Mouse (Mus musculus): ENCODE measurements around the gene AC109138.7. TPM values are rescaled to one million over a fixed set of nuclear protein-coding genes. Genes with fewer than 3 reads are reported as not detected.

AC109138.7 gene
- total and polyA plus RNA-seq, 3 experiments: not detected

GRCm38 (mm10) chr19:4201291-4201909, 12.8 kb upstream of the AC109138.7 start, which contains the start of gene Rad9a:
Rad9a (minus strand) TSS chr19:4201662.
- dilution Hi-C loops (cut with MboI; ENCODE audit: extremely low pct_ligation_motif_present, extremely low pct_unique_long_range_greater_than_20kb, low sequenced_read_pairs): no loop called here
- Histone ChIP-seq H3K4me1 (ENCODE audit: control insufficient read depth in 1 of 2, insufficient read depth in 2 of 2) (peaks cover 15 to 59% of the 10 kb centered on the region in 2 experiments), H3K79me2 (replicated peaks; ENCODE audit: control insufficient read depth, extremely low read depth, insufficient read depth, poor library complexity, severe bottlenecking) (peaks cover 12% of the 10 kb centered on the region; the same call in 1 of the 2 replicates), H3K9me3 (replicated peaks; ENCODE audit: low read length) (no peaks in the 10 kb centered on the region), H3K9ac (ENCODE audit: insufficient read depth, low read depth) (peak within 1 kb of the TSS; percentile 70), H3K4me2 (ENCODE audit: insufficient read depth, low read depth, poor library complexity, severe bottlenecking) (peak within 1 kb of the TSS; percentile 44), H3K27ac (ENCODE audit: insufficient read depth, low read depth) (peak within 1 kb of the TSS; percentile 48), H3K36me3 (replicated peaks in 1 of 2; ENCODE audit: control insufficient read depth in 1 of 2, insufficient read depth in 1 of 2, low read length in 1 of 2) (peaks cover 26 to 42% of the 10 kb centered on the region in 2 experiments), H3K27me3 (replicated peaks) (peaks cover 5% of the 10 kb centered on the region), H3K4me3 (replicated peaks in 1 of 3; ENCODE audit: low read depth in 2 of 3, low read length in 2 of 3, poor library complexity in 1 of 3) (peak within 1 kb of the TSS; percentile 67 to 82 (median 76))
- peak; percentile 99 for DNase-seq (ENCODE audit: extremely low read depth)
- in situ Hi-C loops (cut with MboI; ENCODE audit: low pct_ligation_motif_present, low pct_unique_long_range_greater_than_20kb, low sequenced_read_pairs): loop anchor here (5.0 kb wide), 2 partner anchors 36 to 74 kb away; partner anchors contain the start of gene Aip
- TF ChIP-seq ZKSCAN1 (IDR thresholded peaks at IDR 0.05; ENCODE audit: borderline replicate concordance, low read depth, low read length): no peak
- TF ChIP-seq PAX5 (IDR thresholded peaks at IDR 0.05; ENCODE audit: low read length): no peak
- peak; percentile 87 for TF ChIP-seq MYC (IDR thresholded peaks at IDR 0.05; ENCODE audit: low read depth, low read length)
- TF ChIP-seq POLR2A (IDR thresholded peaks at IDR 0.05; ENCODE audit: low read depth, low read length): peak; percentile 92
- peak; percentile 70 for TF ChIP-seq IRF4 (IDR thresholded peaks at IDR 0.05; ENCODE audit: low read depth, low read length)
- TF ChIP-seq RCOR1 (conservative IDR thresholded peaks at IDR 0.05; ENCODE audit: low read depth, low read length): 0 out of 2 replicates have a peak, but pooled peaks have one; percentile 64
- peak; percentile 98 for TF ChIP-seq USF1 (IDR thresholded peaks at IDR 0.05; ENCODE audit: low read depth, low read length)
- TF ChIP-seq MEF2A (IDR thresholded peaks at IDR 0.05; ENCODE audit: borderline replicate concordance, low read depth, low read length): no peak; the same call in 1 of the 2 replicates
- 0 out of 2 replicates have a peak, but pooled peaks have one; percentile 23 for TF ChIP-seq CHD2 (IDR thresholded peaks at IDR 0.05; ENCODE audit: low read length)
- no peak; the same call in 1 of the 2 replicates for TF ChIP-seq POLR2AphosphoS2 (IDR thresholded peaks at IDR 0.05; ENCODE audit: low read depth, low read length)
- peak; percentile 91 for TF ChIP-seq MXI1 (IDR thresholded peaks at IDR 0.05; ENCODE audit: low read depth, low read length)
- peak; percentile 80 for TF ChIP-seq ZMIZ1 (IDR thresholded peaks at IDR 0.05; ENCODE audit: low read depth, low read length)
- peak; percentile 83 for TF ChIP-seq ELF1 (IDR thresholded peaks at IDR 0.05; ENCODE audit: low read depth, low read length)
- TF ChIP-seq KAT2A (IDR thresholded peaks at IDR 0.05; ENCODE audit: insufficient replicate concordance, low read length): 0 out of 2 replicates have a peak, but pooled peaks have one; percentile 46
- TF ChIP-seq CHD1 (IDR thresholded peaks at IDR 0.05; ENCODE audit: low read depth, low read length): no peak
- TF ChIP-seq EP300 (IDR thresholded peaks at IDR 0.05; ENCODE audit: low read length): no peak
- TF ChIP-seq NELFE (IDR thresholded peaks at IDR 0.05; ENCODE audit: low read depth, low read length): peak; percentile 82
- TF ChIP-seq JUND (conservative IDR thresholded peaks at IDR 0.05; ENCODE audit: low read depth, low read length): no peak
- TF ChIP-seq SIN3A (IDR thresholded peaks at IDR 0.05; ENCODE audit: low read length): peak; percentile 94
- peak; percentile 49 for TF ChIP-seq ETS1 (conservative IDR thresholded peaks at IDR 0.05; ENCODE audit: low read depth, low read length)
- TF ChIP-seq TBP (conservative IDR thresholded peaks at IDR 0.05; ENCODE audit: low read depth, low read length): peak; percentile 84
- TF ChIP-seq MAZ (IDR thresholded peaks at IDR 0.05; ENCODE audit: low read depth, low read length): no peak
- peak; percentile 86; the same call in 1 of the 2 replicates for TF ChIP-seq E2F4 (IDR thresholded peaks at IDR 0.05; ENCODE audit: insufficient replicate concordance, low read depth, low read length)
- no peak for TF ChIP-seq CTCF (conservative IDR thresholded peaks at IDR 0.05 in 1 of 2, IDR thresholded peaks at IDR 0.05 in 1 of 2; ENCODE audit: low read depth in 2 of 2, low read length in 2 of 2)
- peak; percentile 99 for TF ChIP-seq BHLHE40 (IDR thresholded peaks at IDR 0.05; ENCODE audit: low read depth, low read length)
- TF ChIP-seq MAFK (IDR thresholded peaks at IDR 0.05; ENCODE audit: insufficient replicate concordance, low read length): no peak
- TF ChIP-seq USF2 (conservative IDR thresholded peaks at IDR 0.05; ENCODE audit: low read depth, low read length): peak; percentile 100
- TF ChIP-seq UBTF (IDR thresholded peaks at IDR 0.05; ENCODE audit: low read depth, low read length): no peak
- peak; percentile 46; the same call in 1 of the 2 replicates for TF ChIP-seq NRF1 (IDR thresholded peaks at IDR 0.05; ENCODE audit: low read depth, low read length)
- no peak for TF ChIP-seq RAD21 (IDR thresholded peaks at IDR 0.05; ENCODE audit: low read depth, low read length)
- TF ChIP-seq ZNF384 (IDR thresholded peaks at IDR 0.05; ENCODE audit: low read depth, low read length): no peak
- peak; percentile 71 for TF ChIP-seq HCFC1 (IDR thresholded peaks at IDR 0.05; ENCODE audit: low read depth, low read length)
- no peak for TF ChIP-seq SMC3 (IDR thresholded peaks at IDR 0.05; ENCODE audit: low read depth, low read length)
- TF ChIP-seq TCF12 (IDR thresholded peaks at IDR 0.05; ENCODE audit: low read depth, low read length): peak; percentile 79
- no peak for TF ChIP-seq GABPA (IDR thresholded peaks at IDR 0.05; ENCODE audit: insufficient replicate concordance, low read depth, low read length)
- TF ChIP-seq ZC3H11A (IDR thresholded peaks at IDR 0.05; ENCODE audit: low read depth, low read length): no peak
- peak; percentile 99 for TF ChIP-seq MAX (IDR thresholded peaks at IDR 0.05; ENCODE audit: low read length)
- TF ChIP-seq JUN (IDR thresholded peaks at IDR 0.05; ENCODE audit: insufficient read depth, low read depth, low read length): no peak
